Mouse (Mus musculus) layer of hippocampus, postnatal 14 days (tissue): ENCODE results near the gene Iqcn. TPM values are rescaled to one million over a fixed set of nuclear protein-coding genes. Genes with fewer than 3 reads are reported as not detected.

ENCODE experiments used
- DNase-seq, 2 experiments: peaks; one replicate each; pipeline ENCODE4 v3.0.0; 2021 to 2022; ENCODE audit warnings: low spot score in 2 of 2, mixed read lengths in 1 of 2
- total RNA-seq, 2 experiments: library from RNA; stranded (reverse); gene quantifications; 2 replicates each; pipeline ENCODE4 v1.2.3; 2021

Iqcn gene
- total RNA-seq, 2 experiments from 2014 or later, result 0.14 TPM; not detected in 1

DNA sequence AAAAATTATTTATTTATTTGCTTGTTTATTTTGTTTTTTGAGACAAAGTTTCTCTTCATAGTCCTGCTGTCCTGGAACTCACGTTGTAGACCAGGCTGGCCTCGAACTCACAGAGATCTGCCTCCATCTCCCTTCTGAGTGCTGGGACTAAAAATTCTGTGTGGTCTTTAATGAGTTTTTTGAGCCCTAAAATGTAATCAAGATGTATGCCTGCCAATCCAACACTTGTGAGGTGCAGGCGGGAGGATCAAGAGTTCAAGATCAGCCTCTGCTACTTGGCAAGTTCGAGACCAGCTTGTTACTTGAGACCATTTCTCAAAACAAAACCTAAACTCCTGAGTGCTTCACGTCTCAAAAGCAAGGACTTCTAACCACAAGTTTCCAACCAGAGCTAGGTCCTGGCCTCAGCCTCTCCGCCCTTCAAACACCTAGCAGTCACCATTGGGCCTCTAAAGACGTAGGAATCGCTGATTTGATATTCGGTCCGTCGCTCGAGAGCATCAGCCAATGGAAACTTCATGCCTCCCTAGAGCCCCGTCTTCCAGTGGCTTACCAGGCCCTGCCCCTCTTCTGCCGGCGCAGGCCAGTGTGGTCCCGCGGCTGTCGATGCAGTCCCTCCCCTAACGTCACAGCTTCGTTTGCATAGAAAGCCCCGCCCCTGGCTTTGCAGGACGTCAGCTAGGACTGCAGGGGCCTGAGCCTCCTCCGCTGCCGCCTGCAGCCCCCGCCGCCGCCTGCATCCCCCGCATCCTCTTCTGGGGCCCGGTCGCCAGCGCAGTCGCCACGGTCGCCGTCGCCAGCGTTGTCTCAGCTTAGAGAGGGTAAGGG is 51.0 kb downstream of the Iqcn start, which contains the start of gene Rab3a:
Rab3a (plus strand) TSS at position 637 of the 828 bp plus-strand sequence.
- DNase-seq, result peak; percentile 92 to 98

- DNase-seq, result peak; percentile 79
Measured at GRCm38 (mm10) chr8:70754871-70755660, 51.8 kb downstream of the Iqcn start.

DNA sequence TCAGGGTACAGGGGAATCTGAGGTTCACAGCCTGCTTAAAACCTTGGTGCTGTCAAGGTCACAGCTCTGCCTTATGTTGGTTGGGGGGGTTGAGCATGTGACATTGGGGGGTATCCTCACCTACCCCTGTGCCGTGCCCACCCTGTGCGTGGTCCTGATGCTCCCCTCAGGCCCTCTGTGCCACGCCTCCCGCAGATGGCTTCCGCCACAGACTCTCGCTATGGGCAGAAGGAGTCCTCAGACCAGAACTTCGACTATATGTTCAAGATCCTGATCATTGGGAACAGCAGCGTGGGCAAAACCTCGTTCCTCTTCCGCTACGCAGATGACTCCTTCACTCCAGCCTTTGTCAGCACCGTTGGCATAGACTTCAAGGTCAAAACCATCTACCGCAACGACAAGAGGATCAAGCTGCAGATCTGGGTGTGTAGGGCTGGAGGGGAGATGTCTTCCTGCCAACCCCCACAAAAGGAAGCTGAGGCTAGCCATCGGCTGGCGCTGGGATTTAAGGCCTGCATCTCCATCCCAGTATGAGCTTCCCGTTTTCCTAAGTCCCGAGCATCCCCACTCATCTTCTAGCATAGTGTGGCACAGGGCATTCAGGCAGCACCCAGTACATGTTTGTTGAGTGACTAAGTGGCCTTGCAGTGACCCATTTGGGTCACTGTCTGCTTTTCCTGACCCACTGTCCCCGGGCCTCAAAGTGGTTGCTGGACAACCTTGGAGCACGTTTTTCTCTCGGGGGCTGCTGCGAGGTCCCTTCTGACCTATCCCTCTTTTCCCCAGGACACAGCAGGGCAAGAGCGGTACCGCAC is 52.6 kb downstream of the Iqcn start:
- peak in 1 of 2 experiments; percentile 6 for DNase-seq

GRCm38 (mm10) chr8:70756476-70757040 is 53.3 kb downstream of the Iqcn start:
- no peak for DNase-seq

GRCm38 (mm10) chr8:70757523-70758307 is 54.5 kb downstream of the Iqcn start:
- DNase-seq, result peak in 1 of 2 experiments; percentile 45

GRCm38 (mm10) chr8:70758308-70758615 is 55.0 kb downstream of the Iqcn start:
- DNase-seq, result peak; percentile 75 to 82

DNA sequence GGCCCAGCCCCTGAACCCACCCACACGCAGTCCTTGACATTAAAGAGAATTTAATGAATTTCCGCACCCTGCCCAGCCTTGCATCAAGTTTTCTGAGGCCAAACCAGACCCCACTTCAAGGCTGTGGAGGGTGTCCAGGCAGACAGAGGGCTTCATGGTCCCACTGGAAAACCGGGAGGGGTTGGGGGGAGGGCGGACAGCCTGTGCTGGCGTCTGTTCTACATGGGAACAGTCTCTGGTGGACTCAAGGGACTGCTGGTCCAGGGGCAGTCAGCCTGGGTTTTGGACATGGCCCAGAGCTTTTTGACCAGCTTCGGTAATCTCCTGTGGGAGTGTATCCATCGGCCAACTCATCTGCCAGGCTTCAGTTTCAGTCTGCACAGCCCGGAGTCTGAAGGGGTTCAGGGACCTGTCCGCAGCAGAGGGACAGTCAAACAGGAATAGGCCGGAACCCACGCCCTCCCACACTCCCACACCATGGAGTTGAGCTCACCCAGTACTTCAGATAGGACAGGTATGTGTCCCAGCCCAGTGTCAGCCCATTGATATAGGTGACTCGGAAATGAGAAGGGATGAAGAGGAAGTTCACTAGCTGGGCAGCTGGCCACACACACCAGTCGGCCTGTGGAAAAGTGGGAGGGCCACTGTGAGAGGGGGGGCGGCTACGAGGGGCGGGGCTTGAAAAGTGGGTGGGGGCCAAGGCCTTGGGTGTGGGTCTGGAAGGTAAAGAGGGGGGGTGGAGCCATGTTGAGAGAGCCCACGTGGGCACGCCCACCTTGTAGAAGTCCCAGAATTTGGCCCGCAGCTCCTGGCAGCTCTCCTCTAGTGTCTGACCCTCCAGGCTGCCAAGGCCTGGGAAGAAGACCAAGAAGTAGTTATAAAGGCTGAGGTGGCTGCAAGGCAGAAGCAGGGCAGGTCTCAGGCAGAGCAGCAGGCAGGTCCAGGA is 55.6 kb downstream of the Iqcn start:
- DNase-seq, result peak in 1 of 2 experiments; percentile 45

GRCm38 (mm10) chr8:70760350-70760749 is 57.1 kb downstream of the Iqcn start:
- DNase-seq, result no peak

DNA sequence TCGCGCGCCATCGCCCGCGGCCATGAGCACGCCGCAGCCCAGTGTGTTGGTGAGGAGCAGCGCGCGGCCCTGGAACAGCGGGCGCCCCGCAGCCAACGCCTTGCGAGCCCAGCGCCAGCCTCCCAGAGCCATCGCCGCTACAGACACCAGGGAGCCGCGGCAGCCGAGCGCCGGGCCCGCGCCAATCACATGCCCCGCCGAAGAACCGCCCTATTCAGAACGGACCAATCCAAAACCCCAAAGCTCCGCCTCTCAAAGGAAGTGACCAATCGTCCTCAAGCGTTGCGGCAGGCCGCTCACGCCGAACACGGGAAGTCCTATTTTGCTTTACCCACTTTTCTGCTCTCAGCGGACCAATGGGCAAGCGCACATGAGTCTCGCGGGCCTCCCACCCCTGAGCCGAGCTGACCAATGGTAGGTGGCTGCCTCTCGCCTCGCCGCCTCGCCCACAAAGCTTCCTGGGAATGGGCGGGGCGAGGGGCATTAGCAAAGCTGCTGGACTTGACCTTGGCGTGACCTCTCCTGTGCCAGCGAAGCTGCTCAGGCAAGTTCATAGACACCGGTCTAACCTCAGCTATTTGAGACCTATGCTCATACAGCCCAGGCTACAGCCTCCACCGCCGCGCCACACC is 57.6 kb downstream of the Iqcn start, which contains the start of gene Mpv17l2:
Mpv17l2 (minus strand) TSS at position 172 of the 632 bp plus-strand sequence.
- DNase-seq, result peak; percentile 94 to 99

DNA sequence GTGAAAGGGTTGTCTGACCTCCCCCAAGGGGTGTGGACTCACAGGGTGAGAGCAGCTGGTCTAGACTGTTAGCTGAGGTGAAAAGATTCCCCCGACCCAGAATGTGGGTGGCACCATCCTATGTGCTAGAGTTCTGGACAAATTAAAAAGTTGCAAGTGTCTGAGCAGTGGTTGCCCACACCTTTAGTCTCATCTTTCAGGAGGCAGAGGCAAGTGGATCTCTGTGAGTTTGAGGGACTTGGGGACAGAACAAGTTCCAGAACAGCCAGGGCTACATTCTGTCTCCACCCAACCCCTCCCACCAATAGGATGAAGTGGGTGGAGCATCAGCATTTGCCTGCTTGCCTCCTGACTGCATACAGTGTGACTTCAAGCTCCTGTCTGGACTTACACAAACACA is 58.9 kb downstream of the Iqcn start:
- DNase-seq, result no peak

DNA sequence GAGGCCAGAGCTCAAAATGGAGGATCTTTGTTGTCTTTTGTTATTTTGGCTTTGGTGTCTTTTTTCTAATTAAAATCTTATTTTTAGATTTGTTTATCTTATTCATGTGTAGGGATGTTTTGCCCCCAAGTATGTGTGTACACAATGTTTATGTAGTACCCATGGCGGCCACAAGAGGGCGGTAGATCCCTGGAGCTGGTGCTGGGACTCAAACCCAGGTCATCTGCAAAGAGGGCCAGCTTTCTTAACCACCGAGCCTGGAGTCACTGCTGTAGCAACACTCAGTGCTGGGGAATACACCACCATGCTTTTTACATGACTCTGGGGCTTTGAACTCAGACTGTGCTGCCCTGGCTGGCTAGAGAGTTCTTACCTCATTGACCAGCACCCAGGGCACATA is 60.1 kb downstream of the Iqcn start:
- no peak for DNase-seq

- DNase-seq, result no peak
Measured at GRCm38 (mm10) chr8:70764026-70764425, 60.8 kb downstream of the Iqcn start.

- DNase-seq, result no peak
Measured at GRCm38 (mm10) chr8:70764676-70765075, 61.4 kb downstream of the Iqcn start.

- no peak for DNase-seq
Measured at GRCm38 (mm10) chr8:70765329-70765728, 62.1 kb downstream of the Iqcn start.

DNA sequence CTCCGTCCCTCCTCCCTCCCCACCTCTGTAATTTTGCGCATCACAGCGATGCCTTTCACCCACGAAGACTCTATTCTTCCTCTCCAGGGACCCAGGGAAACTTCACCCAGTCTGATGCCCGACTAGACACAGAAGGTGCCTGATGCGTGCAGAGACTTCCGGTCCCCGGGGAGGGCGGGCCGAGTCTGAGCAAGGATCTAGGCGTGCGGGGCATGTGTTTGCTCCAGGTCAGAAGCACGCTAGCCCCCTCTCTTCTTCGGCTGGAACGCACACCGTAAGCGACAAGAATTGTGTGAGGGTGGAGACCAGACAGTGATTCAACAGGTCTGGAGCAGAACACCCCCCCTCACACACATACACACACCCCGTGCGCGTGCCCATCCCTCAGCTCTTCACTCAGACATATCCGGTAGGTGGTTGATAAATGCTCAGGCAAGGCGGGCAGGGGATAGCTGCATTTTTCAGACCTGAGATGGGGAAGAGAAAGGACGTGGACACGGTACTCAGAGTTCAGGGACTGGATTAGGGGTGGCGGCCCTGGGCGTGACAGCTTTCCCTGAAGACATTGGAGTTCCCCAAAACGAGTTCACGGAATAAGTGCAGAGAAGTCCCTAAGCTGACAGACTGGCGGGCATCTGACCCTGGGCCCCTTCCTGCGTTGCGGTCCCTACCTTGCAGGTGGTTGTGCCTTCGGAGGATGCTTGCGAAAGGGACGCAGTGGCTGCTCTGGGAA is 62.7 kb downstream of the Iqcn start:
- DNase-seq, result no peak

DNA sequence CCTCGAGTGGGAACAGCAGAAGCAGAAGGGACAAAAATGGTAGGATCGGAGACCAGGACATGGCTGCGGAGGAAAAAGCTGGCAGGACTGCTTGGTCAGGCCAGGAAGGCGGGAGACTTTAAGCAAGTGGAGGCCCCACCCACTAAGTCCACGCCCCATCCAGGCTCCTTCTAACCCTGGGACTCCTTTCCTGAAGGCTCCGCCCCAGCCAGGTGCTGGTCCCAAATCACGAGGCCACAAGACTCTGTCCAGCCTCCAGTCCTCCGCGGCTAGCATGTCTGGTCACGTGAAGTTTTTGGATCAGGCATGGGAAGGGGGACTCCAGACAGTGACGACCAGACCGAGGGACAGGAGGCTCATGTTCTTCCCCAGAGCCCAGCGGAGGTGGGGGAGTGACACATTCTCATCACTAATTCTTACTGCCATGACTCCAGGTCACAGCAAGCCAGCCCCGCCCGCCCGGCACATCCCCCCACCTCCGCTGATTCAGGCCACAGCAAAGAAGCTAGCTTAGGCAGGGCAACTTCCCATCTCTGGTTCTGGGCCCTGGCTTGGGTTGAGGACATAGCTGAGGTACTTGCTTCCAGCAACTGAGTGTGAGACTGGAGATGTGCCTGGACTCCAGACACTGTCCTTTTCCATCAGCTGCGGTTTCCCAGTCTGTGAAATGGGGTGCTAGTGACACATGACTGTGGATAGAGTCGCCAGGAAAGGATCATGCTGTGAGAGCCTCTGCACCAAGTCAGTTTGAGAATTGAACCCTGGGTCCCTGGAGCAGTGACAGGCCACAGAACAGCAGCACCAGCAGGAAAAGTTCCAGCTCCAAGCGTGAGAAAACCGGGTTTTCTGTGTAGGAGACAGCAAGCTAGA is 63.5 kb downstream of the Iqcn start:
- no peak for DNase-seq
